Mouse (Mus musculus): ENCODE measurements around the gene Klhdc8b.

DNA sequence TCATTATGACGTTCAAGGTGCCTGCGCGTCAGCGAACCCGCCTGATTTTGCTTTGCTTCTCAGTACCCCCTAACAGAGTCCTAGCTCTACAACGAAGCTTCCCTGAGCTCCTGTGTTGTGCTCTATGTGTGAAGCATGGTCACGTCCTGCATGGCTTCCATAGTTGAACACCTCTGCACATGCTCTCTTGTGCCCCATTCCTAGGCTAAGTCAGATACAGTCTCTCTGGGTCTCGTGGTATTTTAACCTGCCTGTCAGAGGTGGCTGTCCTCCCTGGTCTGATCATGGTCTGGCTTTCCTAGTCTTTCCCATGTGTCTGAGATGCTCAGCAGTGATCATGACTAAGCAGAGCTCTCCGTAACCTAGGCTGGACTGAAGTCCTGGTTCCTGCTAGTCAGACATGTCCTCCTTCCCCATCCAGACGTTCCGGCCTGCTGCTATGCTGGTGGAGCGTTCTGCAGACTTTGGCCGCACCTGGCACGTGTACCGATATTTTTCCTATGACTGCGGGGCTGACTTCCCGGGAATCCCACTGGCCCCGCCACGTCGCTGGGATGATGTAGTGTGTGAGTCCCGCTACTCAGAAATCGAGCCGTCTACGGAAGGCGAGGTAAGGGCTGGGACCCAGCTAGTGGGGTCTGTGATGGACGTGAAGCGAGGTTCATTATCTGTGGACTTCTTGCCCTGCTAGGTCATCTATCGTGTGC is 19.6 kb upstream of the Klhdc8b start:
- TF ChIP-seq E2F4 (IDR thresholded peaks at IDR 0.05; ENCODE audit: insufficient read depth) = no peak
- TF ChIP-seq POLR2A (IDR thresholded peaks at IDR 0.05; ENCODE audit: insufficient read length, low read depth) = no peak
- no peak for TF ChIP-seq MYOG (IDR thresholded peaks at IDR 0.05; ENCODE audit: control insufficient read depth in 1 of 3, insufficient read depth in 1 of 3, insufficient read length in 2 of 3, low read depth in 2 of 3)
- TF ChIP-seq USF1 (IDR thresholded peaks at IDR 0.05; ENCODE audit: low read depth) = no peak
- TF ChIP-seq MAX (IDR thresholded peaks at IDR 0.05; ENCODE audit: low read depth) = no peak
- TF ChIP-seq TCF12 (IDR thresholded peaks at IDR 0.05; ENCODE audit: insufficient read depth, poor library complexity, severe bottlenecking) = no peak
